Mouse (Mus musculus) liver, embryonic 16.5 days (tissue): ENCODE data around the gene Gm21748. TPM values are rescaled to one million over a fixed set of nuclear protein-coding genes. Genes with fewer than 3 reads are reported as not detected.
"Not testable (repeated sequence)": the region's sequence is repeated elsewhere in the genome, so short reads cannot be mapped to it uniquely, and the experiment has no call there.

ENCODE experiments used
- ATAC-seq: fragments of 200-750 bp; cut with Nextera tagmentation; 2 replicates; pipeline ENCODE4 v1.8.0; 2017; ENCODE audit warnings: low read depth, mild to moderate bottlenecking, moderate number of reproducible peaks, moderate library complexity
- H3K27ac ChIP-seq: fragments of 300-500 bp; sonication (generic); 2 replicates; pipeline ENCODE4 v1.5.1; 2014; ENCODE audit warnings: mild to moderate bottlenecking, low read length
- H3K27me3 ChIP-seq: fragments of 300-500 bp; sonication (generic); 2 replicates; pipeline ENCODE4 v1.6.1; 2014; ENCODE audit warnings: low read depth, low read length, mixed read lengths; ENCODE audit not compliant: control insufficient read depth, insufficient read depth
- H3K36me3 ChIP-seq: fragments of 300-500 bp; sonication (generic); 2 replicates; pipeline ENCODE4 v1.6.1; 2014; ENCODE audit warnings: mild to moderate bottlenecking; ENCODE audit not compliant: control insufficient read depth, insufficient read depth
- H3K4me1 ChIP-seq: fragments of 300-500 bp; sonication (generic); 2 replicates; pipeline ENCODE4 v1.6.1; 2014; ENCODE audit warnings: low read depth, low read length, mixed read lengths; ENCODE audit not compliant: control insufficient read depth
- H3K4me2 ChIP-seq: fragments of 300-500 bp; sonication (generic); 2 replicates; pipeline ENCODE4 v1.6.1; 2014; ENCODE audit warnings: low read depth, low read length, mixed read lengths
- H3K4me3 ChIP-seq: fragments of 300-500 bp; sonication (generic); 2 replicates; pipeline ENCODE4 v1.5.1; 2014; ENCODE audit warnings: low read depth, mild to moderate bottlenecking, low read length
- H3K9ac ChIP-seq: fragments of 300-500 bp; sonication (generic); 2 replicates; pipeline ENCODE4 v1.6.1; 2014; ENCODE audit warnings: low read depth, low read length
- H3K9me3 ChIP-seq: fragments of 300-500 bp; sonication (generic); replicated peaks from 2 replicates; pipeline ENCODE4 v1.6.1; 2016; ENCODE audit warnings: low read length; ENCODE audit not compliant: control insufficient read depth
- WGBS: fragments of 180-500 bp; shearing (Covaris S2); extraction: QIAGEN DNeasy Blood & Tissue Kit; methylation state at CpG from one replicate; pipeline ENCODE4 v1.1.7; 2014; ENCODE audit not compliant: insufficient replicate concordance; 5-methylcytosine and 5-hydroxymethylcytosine counted together
- polyA plus RNA-seq: library from polyadenylated mRNA; unstranded; fragments of >200 nt; fragmentation: Nextera tagmentation; extraction: Ambion mirVana; gene quantifications from 2 replicates; pipeline ENCODE4 v1.2.1, GENCODE M21; 2015

Gm21748 gene
- polyA plus RNA-seq = not detected in 2 replicates

DNA sequence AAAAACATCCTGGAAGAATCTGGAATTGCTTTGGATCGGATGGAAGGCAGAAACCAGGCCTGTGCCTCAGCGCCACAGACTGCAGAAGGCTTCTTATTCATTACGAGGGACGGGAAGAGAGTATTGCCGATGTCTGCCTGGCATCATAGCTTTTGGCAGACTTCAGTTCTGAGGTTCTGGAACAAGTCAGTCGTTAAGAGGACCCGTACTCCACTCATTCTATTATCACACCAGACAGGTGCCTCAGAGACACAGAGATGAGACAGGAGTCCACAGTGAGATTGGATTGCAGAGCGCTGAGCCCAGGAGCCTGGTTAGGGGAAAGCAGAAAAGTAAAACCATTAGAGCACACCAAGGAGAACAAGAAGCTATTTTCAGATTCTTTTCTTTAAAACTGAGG is at the start of gene Gm21748:
TSS of gene Gm21748 (minus strand) at position 101 of the 400 bp plus-strand sequence.
- ATAC-seq = not testable (repeated sequence)

More for the DNA sequence above, at the start of gene Gm21748:
- not testable (repeated sequence) for H3K27me3 ChIP-seq, H3K27ac ChIP-seq, H3K4me2 ChIP-seq, H3K4me1 ChIP-seq, H3K9ac ChIP-seq, H3K4me3 ChIP-seq, H3K9me3 ChIP-seq, H3K36me3 ChIP-seq
- no CpG with 5 or more reads among the region's 8 CpGs for WGBS

Other genes with a start within 250 kb of the Gm21748 start
- not detected in 2 replicates for gene Gm21860, start 84.4 kb downstream of the Gm21748 start, polyA plus RNA-seq
- not detected in 2 replicates for gene Gm47283, start 54.4 kb downstream of the Gm21748 start, polyA plus RNA-seq